Mouse (Mus musculus) ES-E14 (cell line): ENCODE measurements around the gene Pdcd10. TPM values are rescaled to one million over a fixed set of nuclear protein-coding genes. Genes with fewer than 3 reads are reported as not detected.

Experiments
- DNase-seq: peaks from one replicate; pipeline ENCODE4 v3.0.0-alpha.2; 2013; ENCODE audit warnings: low read depth, low spot score
- H3K27ac ChIP-seq: 2 replicates; pipeline ENCODE4 v1.5.1; 2012; ENCODE audit warnings: low read depth, mild to moderate bottlenecking, low read length, moderate library complexity, mixed read lengths; ENCODE audit not compliant: poor library complexity, insufficient read depth, severe bottlenecking
- H3K36me3 ChIP-seq: 2 replicates; pipeline ENCODE4 v1.6.1; 2012; ENCODE audit warnings: mild to moderate bottlenecking, low read length, moderate library complexity, mixed read lengths; ENCODE audit not compliant: control insufficient read depth, poor library complexity, insufficient read depth, severe bottlenecking
- H3K4me1 ChIP-seq, 2 experiments: fragments of 150-350 bp in 1 of 2; sonication (generic) in 1 of 2; 2 replicates each; pipeline ENCODE4 v1.6.1; 2012; ENCODE audit warnings: low read length in 2 of 2, mild to moderate bottlenecking in 1 of 2, mixed read lengths in 1 of 2; ENCODE audit not compliant: control insufficient read depth in 2 of 2, insufficient read depth in 2 of 2, poor library complexity in 1 of 2
- H3K4me3 ChIP-seq, 2 experiments: fragments of 150-350 bp in 1 of 2; sonication (generic) in 1 of 2; 2 replicates each; pipeline ENCODE4 v1.5.1; 2012; ENCODE audit warnings: low read length in 2 of 2, low read depth in 1 of 2, mild to moderate bottlenecking in 1 of 2, mixed read lengths in 1 of 2; ENCODE audit not compliant: insufficient read depth in 1 of 2, poor library complexity in 1 of 2, severe bottlenecking in 1 of 2
- H3K9ac ChIP-seq: 2 replicates; pipeline ENCODE4 v1.6.1; 2012; ENCODE audit warnings: low read depth, mild to moderate bottlenecking, low read length, mixed read lengths; ENCODE audit not compliant: poor library complexity, insufficient read depth, severe bottlenecking
- H3K9me3 ChIP-seq: fragments of 150-350 bp; sonication (generic); 2 replicates; pipeline ENCODE4 v1.6.1; 2012; ENCODE audit warnings: low read depth, mild to moderate bottlenecking, low read length; ENCODE audit not compliant: control insufficient read depth, insufficient read depth
- CHD2 ChIP-seq: IDR thresholded peaks from 2 replicates; pipeline ENCODE4 v1.6.1; 2014; ENCODE audit warnings: mild to moderate bottlenecking, low read depth, low read length, inconsistent platforms
- HCFC1 ChIP-seq: IDR thresholded peaks from 2 replicates; pipeline ENCODE4 v1.6.1; 2012; ENCODE audit warnings: low read length, inconsistent platforms, borderline replicate concordance; ENCODE audit not compliant: insufficient read depth
- MAFK ChIP-seq: IDR thresholded peaks from 2 replicates; pipeline ENCODE4 v1.6.1; 2014; ENCODE audit warnings: mild to moderate bottlenecking, low read depth, low read length, inconsistent platforms; ENCODE audit not compliant: insufficient read depth
- ZC3H11A ChIP-seq: IDR thresholded peaks from 2 replicates; pipeline ENCODE4 v1.6.1; 2012; ENCODE audit warnings: low read depth, mild to moderate bottlenecking, inconsistent platforms, low read length, borderline replicate concordance
- ZNF384 ChIP-seq: IDR thresholded peaks from 2 replicates; pipeline ENCODE4 v1.6.1; 2012; ENCODE audit warnings: low read depth, low read length, inconsistent platforms
- in situ Hi-C, 2 experiments: fragments of 600-800 bp; cut with MboI; formaldehyde crosslinking; loops; one replicate each; pipeline ENCODE4 v1.15.1; 2025; ENCODE audit warnings: low sequenced_read_pairs in 2 of 2, inconsistent platforms in 1 of 2; ENCODE audit not compliant: unreplicated experiment in 2 of 2
- total RNA-seq: library from RNA; depleted of rRNA; stranded (reverse); fragments of 300-350 nt; gene quantifications from 2 replicates; pipeline ENCODE4 v1.2.3, GENCODE M21; 2012

The Pdcd10 gene
- total RNA-seq, 1 experiment = 51.0 TPM

GRCm38 (mm10) chr3:75575582-75575981 lies 18.9 kb upstream of the Pdcd10 start:
- no peaks in the 10 kb centered on the region for H3K4me1 ChIP-seq

GRCm38 (mm10) chr3:75574074-75574473 lies 17.4 kb upstream of the Pdcd10 start:
- Histone ChIP-seq H3K27ac (no peak overlapping the region), H3K4me3 (no peak overlapping the region), H3K36me3 (no peaks in the 10 kb centered on the region), H3K9ac (no peak overlapping the region), H3K9me3 (no peaks in the 10 kb centered on the region), H3K4me1 (no peaks in the 10 kb centered on the region)
- DNase-seq = no peak
- in situ Hi-C loops = no loop called here
- no peak for TF ChIP-seq CHD2
- no peak for TF ChIP-seq ZC3H11A
- no peak for TF ChIP-seq ZNF384
- TF ChIP-seq HCFC1 = no peak
- TF ChIP-seq MAFK = no peak

More at GRCm38 (mm10) chr3:75575582-75575981, 18.9 kb upstream of the Pdcd10 start:
- Histone ChIP-seq H3K27ac (no peak overlapping the region), H3K9me3 (no peaks in the 10 kb centered on the region), H3K36me3 (no peaks in the 10 kb centered on the region), H3K9ac (no peak overlapping the region), H3K4me3 (no peak overlapping the region)
- TF ChIP-seq HCFC1 (no peak), ZC3H11A (no peak), MAFK (no peak), ZNF384 (no peak)
- in situ Hi-C loops = no loop called here
- DNase-seq = no peak

GRCm38 (mm10) chr3:75557292-75557691 lies 636 bp upstream of the Pdcd10 start, which contains the start of gene Serpini1:
Gene Serpini1 (plus strand): TSS chr3:75557547.
- in situ Hi-C loops = no loop called here
- no peaks in the 10 kb centered on the region for H3K36me3 ChIP-seq
- no peaks in the 10 kb centered on the region for H3K9me3 ChIP-seq
- peaks cover 0 to 2% of the 10 kb centered on the region in 2 experiments; a peak in 1 of 4 replicates for H3K4me1 ChIP-seq
- TF ChIP-seq HCFC1 = no peak
- TF ChIP-seq ZC3H11A = no peak
- no peak for TF ChIP-seq CHD2
- no peak for TF ChIP-seq MAFK
- TF ChIP-seq ZNF384 = no peak
- peak within 1 kb of the TSS; percentile 97 to 98 for H3K4me3 ChIP-seq
- DNase-seq = peak; percentile 87
- peak within 1 kb of the TSS; percentile 95 for H3K9ac ChIP-seq
- H3K27ac ChIP-seq = peak within 1 kb of the TSS; percentile 90

- peak; percentile 19 for DNase-seq
- TF ChIP-seq HCFC1 = no peak
- TF ChIP-seq CHD2 = no peak
- TF ChIP-seq MAFK = no peak
- TF ChIP-seq ZC3H11A = no peak
- TF ChIP-seq ZNF384 = no peak
- H3K9ac ChIP-seq = peak overlapping the region; percentile 95
- peak overlapping the region; percentile 93 to 98 for H3K4me3 ChIP-seq
- H3K36me3 ChIP-seq = no peaks in the 10 kb centered on the region
- in situ Hi-C loops = no loop called here
- H3K9me3 ChIP-seq = no peaks in the 10 kb centered on the region
- peaks cover 0 to 2% of the 10 kb centered on the region in 2 experiments; a peak in 1 of 4 replicates for H3K4me1 ChIP-seq
- peak overlapping the region; percentile 90 for H3K27ac ChIP-seq
Measured at GRCm38 (mm10) chr3:75556121-75556694, 448 bp downstream of the Pdcd10 start.

GRCm38 (mm10) chr3:75551248-75551647 lies 5.4 kb downstream of the Pdcd10 start:
- Histone ChIP-seq H3K4me3 (no peak overlapping the region), H3K4me1 (no peaks in the 10 kb centered on the region), H3K9me3 (no peaks in the 10 kb centered on the region), H3K9ac (no peak overlapping the region), H3K27ac (no peak overlapping the region), H3K36me3 (no peaks in the 10 kb centered on the region)
- in situ Hi-C loops = no loop called here
- TF ChIP-seq ZC3H11A (no peak), MAFK (no peak)
- no peak for DNase-seq
